Mouse (Mus musculus) frontal cortex, postnatal 10 days (tissue): ENCODE measurements at regions not wholly inside any gene's neighbourhood (a gene's known extent, or its start where the extent isn't known, plus 50 kb on each side); places are given as distances from the start of the nearest gene placed in this dataset.
A peak's percentile ranks its signal among the peaks of the same experiment; 100 is the strongest.
"Not testable (repeated sequence)": the region's sequence is repeated elsewhere in the genome, so short reads cannot be mapped to it uniquely, and the experiment has no call there.

ENCODE experiments used
- DNase-seq, 2 experiments: peaks; one replicate each; pipeline ENCODE4 v3.0.0; 2022; ENCODE audit warnings: low spot score in 2 of 2, mixed read lengths in 1 of 2

DNA sequence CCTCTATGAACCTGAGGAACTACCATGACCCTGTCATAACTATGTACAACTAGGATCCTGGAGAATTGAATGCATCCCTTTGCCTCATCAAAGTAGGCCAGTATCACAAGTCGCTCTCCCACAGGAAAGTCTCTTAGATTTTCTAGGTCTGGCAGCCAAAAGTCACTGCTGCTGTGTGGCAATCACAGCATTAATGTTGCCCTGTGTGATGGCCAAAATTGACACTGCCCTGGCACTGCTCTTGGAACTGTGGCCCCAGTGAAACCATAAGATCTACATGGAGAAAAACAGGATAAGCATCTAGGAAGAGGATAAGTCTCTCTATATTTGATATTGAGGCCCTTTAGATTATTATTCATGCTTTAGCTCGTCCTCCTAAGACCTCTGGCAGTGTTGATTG is 465.7 kb downstream of the Adam6a start:
- DNase-seq, result no peak

- peak in 1 of 2 experiments; percentile 29 for DNase-seq
Measured at GRCm38 (mm10) chr12:114012860-114013259, 469.2 kb downstream of the Adam6a start.

GRCm38 (mm10) chr12:114037011-114037410 is 493.3 kb downstream of the Adam6a start:
- DNase-seq, result not testable (repeated sequence)

- DNase-seq, result not testable (repeated sequence)
Measured at GRCm38 (mm10) chr12:114047991-114048390, 504.3 kb downstream of the Adam6a start.

- no peak for DNase-seq
Measured at GRCm38 (mm10) chr12:114053341-114053740, 509.6 kb downstream of the Adam6a start.

- no peak for DNase-seq
Measured at GRCm38 (mm10) chr12:114059615-114060014, 515.9 kb downstream of the Adam6a start.

DNA sequence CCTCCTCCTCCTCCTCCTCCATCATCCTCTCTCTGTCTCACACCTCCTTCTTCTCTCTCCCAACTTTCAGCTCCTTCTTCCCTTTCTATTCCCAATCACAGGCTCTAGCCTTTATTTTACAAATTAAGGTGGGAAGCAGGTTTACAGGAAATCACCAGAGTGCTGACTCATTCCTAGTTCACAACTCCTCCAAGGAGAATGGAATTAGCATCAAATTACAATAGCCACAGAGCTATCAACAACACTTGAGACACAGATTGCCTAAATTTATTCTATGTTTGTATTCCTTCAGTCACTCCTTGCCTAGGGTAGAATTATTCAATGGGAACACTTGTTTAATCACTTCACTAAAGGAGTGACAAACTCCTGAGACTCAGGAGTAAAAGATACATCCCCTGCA is 523.5 kb downstream of the Adam6a start:
- no peak for DNase-seq

GRCm38 (mm10) chr12:114108731-114109130 is 565.0 kb downstream of the Adam6a start:
- not testable (repeated sequence) for DNase-seq

- DNase-seq, result no peak
Measured at GRCm38 (mm10) chr12:114134897-114135296, 591.2 kb downstream of the Adam6a start.

DNA sequence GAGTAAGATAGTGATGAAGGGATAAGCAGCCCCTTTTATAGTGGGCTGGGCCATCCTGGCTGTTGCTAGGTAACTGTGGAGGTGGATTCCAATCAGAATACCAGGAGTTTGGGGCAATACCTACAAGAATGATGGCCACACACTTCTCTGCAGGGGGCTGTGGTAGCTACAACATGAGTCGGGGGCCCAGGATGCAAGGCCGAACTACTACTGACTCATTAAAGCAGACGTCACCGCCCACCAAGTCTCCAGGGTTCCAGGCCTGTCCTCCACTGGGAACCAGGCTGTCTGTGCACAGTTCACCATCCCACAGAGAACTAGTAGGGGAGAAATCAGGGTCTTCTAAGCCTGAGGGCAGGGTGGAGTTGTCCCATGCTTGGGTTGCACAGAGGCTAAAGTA is 605.1 kb downstream of the Adam6a start:
- no peak for DNase-seq

GRCm38 (mm10) chr12:114172305-114172704 is 628.6 kb downstream of the Adam6a start:
- DNase-seq, result no peak

DNA sequence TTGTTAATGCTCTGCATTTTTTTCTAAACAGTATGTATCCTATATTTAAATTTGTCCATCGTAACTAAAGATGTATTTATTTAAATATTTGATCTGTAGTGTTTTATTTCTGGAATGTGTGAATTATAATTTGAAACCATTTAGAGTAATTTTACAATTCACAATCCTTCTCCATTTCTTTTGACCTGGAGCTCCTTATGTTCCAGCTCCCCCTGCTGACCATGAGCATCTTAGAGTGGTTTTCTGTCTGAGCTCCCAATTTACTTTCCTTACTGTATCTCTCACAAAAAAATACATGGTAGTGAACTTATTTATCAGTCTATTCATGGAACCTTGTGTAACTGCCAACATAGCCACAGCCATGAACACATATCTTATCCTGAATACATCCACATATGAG is 655.8 kb downstream of the Adam6a start:
- DNase-seq, result no peak

GRCm38 (mm10) chr12:114222541-114222940 is 678.8 kb downstream of the Adam6a start:
- no peak for DNase-seq
